Mouse (Mus musculus): ENCODE results near the gene Pip5k1b. TPM values are rescaled to one million over a fixed set of nuclear protein-coding genes. Genes with fewer than 3 reads are reported as not detected.

The Pip5k1b gene
- 8.7 TPM for polyA plus RNA-seq (2014; fragmentation: Illumina TruSeq; extraction: RNeasy Lipid Tissue Mini Kit (QIAGEN cat#74804); ENCODE audit: insufficient read depth, low read depth, low replicate concordance)

DNA sequence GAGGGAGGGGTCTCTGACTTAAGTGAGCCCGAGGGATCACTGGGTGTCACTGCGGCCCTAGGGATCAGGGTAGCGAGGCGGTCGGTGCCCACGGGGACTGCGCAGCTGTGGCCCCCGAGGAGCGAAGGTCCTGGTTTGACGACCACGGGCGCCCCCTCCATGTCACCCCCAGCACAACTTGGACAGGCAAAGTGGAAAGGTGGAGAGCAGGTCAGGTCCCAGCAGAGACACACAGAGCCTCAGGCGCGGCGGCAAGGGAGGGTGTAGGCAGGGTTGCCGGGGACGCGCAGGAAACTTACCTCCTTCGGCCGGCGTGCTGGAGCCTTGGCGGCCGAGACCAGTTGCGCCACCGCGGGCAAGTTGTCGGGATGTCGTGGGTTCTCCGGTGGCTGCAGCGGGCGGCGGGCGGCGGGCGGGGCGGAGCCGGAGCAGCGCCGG is at the start of gene Pip5k1b:
Gene Pip5k1b, minus strand, starts transcription at position 407 of the 438 bp plus-strand sequence.

DNA sequence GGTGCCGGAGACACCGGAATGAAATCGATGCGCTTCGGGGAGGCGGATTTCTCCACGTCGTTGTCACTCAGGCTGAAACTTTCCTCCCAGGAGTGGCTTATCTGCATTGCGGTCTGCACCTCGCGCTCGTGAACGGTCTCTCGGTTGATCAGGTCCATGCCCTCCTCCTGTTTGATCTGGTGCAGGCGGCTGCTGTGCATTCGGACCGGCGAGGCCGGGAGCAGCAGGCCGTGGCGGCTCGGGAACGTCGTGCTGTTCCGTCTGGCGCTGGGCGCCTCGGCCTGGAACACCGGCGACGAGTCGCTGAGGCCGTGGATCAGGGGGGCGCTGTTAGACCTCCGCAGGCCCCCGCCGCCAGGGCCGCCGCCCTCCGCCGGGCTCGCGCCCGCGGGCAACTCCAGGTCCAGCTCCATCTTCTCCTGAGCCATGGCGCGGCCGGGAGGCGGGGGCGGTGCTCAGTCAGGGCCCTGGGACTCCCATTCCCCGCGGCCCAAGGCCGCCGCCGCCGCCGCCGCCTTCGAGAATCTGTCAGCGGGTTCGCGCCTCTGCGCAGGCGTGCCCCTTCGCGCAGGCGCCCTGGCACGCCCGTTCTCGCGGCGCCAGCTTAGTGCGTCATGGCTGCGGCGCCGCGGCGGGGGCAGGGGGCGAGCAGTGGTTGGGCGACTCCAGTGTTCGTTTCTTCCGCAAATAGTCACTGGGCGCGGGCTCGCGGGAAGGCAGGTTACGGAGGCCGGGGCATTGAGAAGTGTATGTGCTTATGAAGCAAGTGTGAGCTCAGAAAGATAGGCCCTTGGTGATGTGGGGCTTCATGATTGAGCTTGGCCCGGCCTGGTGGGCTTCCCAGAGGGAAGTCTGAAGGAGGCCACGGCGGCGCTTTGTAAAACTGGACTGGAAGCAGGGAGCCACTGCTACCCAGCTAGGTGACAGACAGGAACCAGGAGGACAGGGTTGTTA is 78.5 kb downstream of the Pip5k1b start, which contains the start of gene Fam122a:
Gene Fam122a, minus strand, starts transcription at position 428 of the 954 bp plus-strand sequence.

GRCm38 (mm10) chr19:24280601-24281228 is 275.0 kb downstream of the Pip5k1b start, which contains the start of gene Fxn:
Fxn (minus strand) TSS chr19:24280605.

Other genes starting within 250 kb of the Pip5k1b start
- gene Fam122a, start 78.5 kb downstream of the Pip5k1b start, polyA plus RNA-seq (2014; fragmentation: Illumina TruSeq; extraction: RNeasy Lipid Tissue Mini Kit (QIAGEN cat#74804); ENCODE audit: insufficient read depth, low read depth, low replicate concordance): 13.7 TPM
- gene Tmem252, start 118.1 kb upstream of the Pip5k1b start, polyA plus RNA-seq (2014; fragmentation: Illumina TruSeq; extraction: RNeasy Lipid Tissue Mini Kit (QIAGEN cat#74804); ENCODE audit: insufficient read depth, low read depth, low replicate concordance): 2.6 TPM